Mouse (Mus musculus): Measurements from ENCODE around the gene C2cd4c.

The C2cd4c gene

GRCm38 (mm10) chr10:79579781-79580180, 34.0 kb downstream of the C2cd4c start:
- DNase-seq (ENCODE audit: extremely low read depth, low read depth): no peak

GRCm38 (mm10) chr10:79578891-79579290, 34.9 kb downstream of the C2cd4c start:
- DNase-seq (ENCODE audit: extremely low read depth, low read depth): no peak

- no peak for DNase-seq (ENCODE audit: extremely low read depth, low read depth)
These were observed 35.5 kb downstream of the C2cd4c start for GRCm38 (mm10) chr10:79578276-79578675.

GRCm38 (mm10) chr10:79577376-79577775, 36.4 kb downstream of the C2cd4c start:
- DNase-seq (ENCODE audit: extremely low read depth, low read depth): no peak

- DNase-seq (ENCODE audit: extremely low read depth, low read depth): no peak
These were observed 38.1 kb downstream of the C2cd4c start for GRCm38 (mm10) chr10:79575754-79576153.

GRCm38 (mm10) chr10:79574796-79575195, 39.0 kb downstream of the C2cd4c start:
- no peak for DNase-seq (ENCODE audit: extremely low read depth, low read depth)

GRCm38 (mm10) chr10:79574350-79574749, 39.5 kb downstream of the C2cd4c start:
- DNase-seq (ENCODE audit: extremely low read depth, low read depth): no peak

GRCm38 (mm10) chr10:79573611-79574010, 40.2 kb downstream of the C2cd4c start:
- no peak for DNase-seq (ENCODE audit: extremely low read depth, low read depth)

- DNase-seq (ENCODE audit: extremely low read depth, low read depth): no peak
These were observed 42.5 kb downstream of the C2cd4c start for GRCm38 (mm10) chr10:79571314-79571713.

GRCm38 (mm10) chr10:79569921-79570320, 43.9 kb downstream of the C2cd4c start:
- no peak for DNase-seq (ENCODE audit: extremely low read depth, low read depth)

GRCm38 (mm10) chr10:79559716-79560115, 54.1 kb downstream of the C2cd4c start:
- DNase-seq (ENCODE audit: extremely low read depth, low read depth): no peak

GRCm38 (mm10) chr10:79557496-79557895, 56.3 kb downstream of the C2cd4c start:
- no peak for DNase-seq (ENCODE audit: extremely low read depth, low read depth)

- no peak for DNase-seq (ENCODE audit: extremely low read depth, low read depth)
These were observed 56.9 kb downstream of the C2cd4c start for GRCm38 (mm10) chr10:79556951-79557350.
